Mouse (Mus musculus) E14TG2a.4 (cell line): ENCODE data around the gene Arid5a.

ENCODE experiments used
- H3K27me3 ChIP-seq: 2 replicates; pipeline ENCODE4 v1.6.1; 2014; ENCODE audit warnings: low read length, control low read depth; ENCODE audit not compliant: insufficient read depth
- H3K36me3 ChIP-seq: 2 replicates; pipeline ENCODE4 v1.6.1; 2014; ENCODE audit warnings: low read length, control low read depth; ENCODE audit not compliant: insufficient read depth
- H3K4me1 ChIP-seq: replicated peaks from 2 replicates; pipeline ENCODE4 v1.6.1; 2014; ENCODE audit warnings: low read depth, low read length, control low read depth
- H3K4me3 ChIP-seq: replicated peaks from 2 replicates; pipeline ENCODE4 v1.5.1; 2014; ENCODE audit warnings: mild to moderate bottlenecking, low read length
- H3K9me3 ChIP-seq: 2 replicates; pipeline ENCODE4 v1.6.1; 2014; ENCODE audit warnings: low read length, control low read depth
- CTCF ChIP-seq: conservative IDR thresholded peaks from 2 replicates; pipeline ENCODE4 v1.5.1; 2014; ENCODE audit warnings: low read length
- NANOG ChIP-seq: IDR thresholded peaks from 2 replicates; pipeline ENCODE4 v1.6.1; 2014; ENCODE audit warnings: borderline replicate concordance, low read length, mixed read lengths
- POU5F1 ChIP-seq: IDR thresholded peaks from 2 replicates; pipeline ENCODE4 v1.6.1; 2014; ENCODE audit warnings: low read length, borderline replicate concordance

Gene Arid5a

DNA sequence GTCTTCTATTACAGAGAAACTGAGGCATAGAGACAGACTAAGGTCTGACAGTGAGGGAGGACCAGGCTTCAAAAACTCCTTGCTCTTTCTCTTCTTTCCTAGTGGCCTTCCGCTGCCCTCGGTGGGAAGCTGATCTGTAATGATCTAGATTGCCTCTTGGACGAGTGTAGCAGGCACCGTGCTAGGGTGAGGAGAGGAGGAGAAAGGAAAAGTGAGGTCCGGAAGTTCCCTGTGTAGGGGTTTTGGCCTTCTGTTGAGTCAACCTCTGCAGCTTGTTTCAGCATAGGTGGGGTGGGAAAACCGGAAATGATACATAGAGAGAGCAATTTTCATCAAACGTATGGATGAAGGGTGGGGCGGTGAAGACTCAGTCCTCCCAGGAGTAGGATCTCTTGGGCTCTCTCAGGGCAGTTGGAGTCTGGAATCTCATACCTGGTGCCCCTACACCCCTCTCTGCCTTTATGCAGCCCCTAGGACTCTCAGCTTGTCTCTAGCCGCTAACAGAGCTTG is 1.5 kb downstream of the Arid5a start:
- H3K9me3 ChIP-seq: no peaks in the 10 kb centered on the region
- H3K4me3 ChIP-seq: peak overlapping the region; percentile 86; the same call in 1 of the 2 replicates
- H3K36me3 ChIP-seq: peaks cover 7% of the 10 kb centered on the region
- H3K4me1 ChIP-seq: peaks cover 42% of the 10 kb centered on the region
- peaks cover 39% of the 10 kb centered on the region for H3K27me3 ChIP-seq
- TF ChIP-seq CTCF: no peak
- no peak for TF ChIP-seq POU5F1
- no peak for TF ChIP-seq NANOG

DNA sequence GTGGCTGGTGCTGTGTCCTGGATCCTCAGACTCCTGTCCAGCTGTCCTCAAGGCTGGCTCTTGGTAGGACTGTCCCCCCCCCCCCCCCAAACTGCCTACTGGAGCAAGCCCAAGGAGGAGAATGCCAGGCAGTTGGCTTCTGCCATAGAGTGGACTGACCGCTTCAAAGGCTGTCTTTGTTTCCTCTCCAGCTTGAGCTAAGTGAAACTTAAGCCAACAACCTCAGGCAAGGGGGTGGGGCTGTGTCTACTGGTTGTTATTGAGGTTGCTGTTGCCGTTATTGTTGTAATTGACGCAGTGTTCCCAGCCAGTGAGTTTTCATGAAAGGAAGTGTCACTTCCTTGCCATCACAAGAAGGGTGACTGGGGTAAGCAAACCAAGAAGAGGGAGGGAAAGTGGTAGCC is 2.0 kb downstream of the Arid5a start:
- Histone ChIP-seq H3K4me1 (peaks cover 46% of the 10 kb centered on the region), H3K4me3 (no peak overlapping the region), H3K36me3 (peaks cover 7% of the 10 kb centered on the region), H3K27me3 (peaks cover 34% of the 10 kb centered on the region), H3K9me3 (no peaks in the 10 kb centered on the region)
- TF ChIP-seq NANOG (no peak), CTCF (no peak), POU5F1 (no peak)

DNA sequence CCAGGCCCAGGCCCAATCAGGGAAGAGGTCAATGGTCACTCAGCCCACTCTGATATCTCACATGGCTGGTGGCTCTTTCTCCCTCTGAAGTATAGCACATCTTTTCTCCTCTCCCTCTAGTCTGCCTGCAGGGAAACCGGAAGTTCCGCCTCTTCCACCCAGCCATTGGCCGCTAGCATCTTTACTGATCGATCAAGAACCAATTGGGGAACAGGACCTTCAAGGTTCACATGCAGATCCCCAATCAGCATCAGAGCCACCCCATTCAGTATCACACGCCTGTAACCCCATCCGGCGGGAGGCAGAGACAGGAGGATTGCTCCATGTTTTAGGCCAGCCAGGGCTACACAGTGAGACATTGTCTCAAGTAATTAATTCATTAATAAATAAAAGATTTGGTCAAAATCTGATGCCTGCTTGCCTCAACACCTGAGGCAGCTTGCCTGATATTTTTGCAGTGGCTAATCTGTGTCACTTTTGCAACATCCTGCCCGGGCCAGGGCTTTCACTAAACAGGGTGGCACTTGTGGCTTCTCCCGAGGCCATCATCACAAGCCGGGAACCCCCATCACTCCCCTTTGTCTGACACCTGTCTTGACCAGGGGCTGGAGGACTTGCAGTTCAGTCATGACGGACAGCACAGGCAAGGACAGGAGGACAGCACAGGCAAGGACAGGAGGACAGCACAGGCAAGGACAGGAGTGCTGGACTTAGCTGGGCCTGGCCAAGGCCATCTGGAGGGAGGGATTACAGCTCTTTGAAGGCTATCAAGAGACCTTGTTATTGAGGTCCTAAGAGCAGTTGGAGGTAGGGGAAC is 7.6 kb downstream of the Arid5a start:
- Histone ChIP-seq H3K36me3 (peaks cover 30% of the 10 kb centered on the region), H3K4me3 (peak overlapping the region; percentile 88), H3K9me3 (no peaks in the 10 kb centered on the region), H3K4me1 (peaks cover 59% of the 10 kb centered on the region), H3K27me3 (peaks cover 2% of the 10 kb centered on the region)
- TF ChIP-seq CTCF (no peak), NANOG (no peak), POU5F1 (no peak)

GRCm38 (mm10) chr1:36315776-36316100 is 8.2 kb downstream of the Arid5a start:
- Histone ChIP-seq H3K4me1 (peaks cover 58% of the 10 kb centered on the region), H3K36me3 (peaks cover 35% of the 10 kb centered on the region), H3K9me3 (no peaks in the 10 kb centered on the region), H3K4me3 (peak overlapping the region; percentile 88), H3K27me3 (no peaks in the 10 kb centered on the region)
- TF ChIP-seq POU5F1: no peak
- TF ChIP-seq CTCF: no peak
- TF ChIP-seq NANOG: no peak

- no peak for TF ChIP-seq POU5F1
- no peak for TF ChIP-seq CTCF
- no peak for TF ChIP-seq NANOG
- no peak overlapping the region for H3K4me3 ChIP-seq
- H3K36me3 ChIP-seq: peaks cover 34% of the 10 kb centered on the region
- H3K9me3 ChIP-seq: no peaks in the 10 kb centered on the region
- H3K4me1 ChIP-seq: peaks cover 36% of the 10 kb centered on the region
- H3K27me3 ChIP-seq: no peaks in the 10 kb centered on the region
Measured at GRCm38 (mm10) chr1:36321164-36321563, 13.6 kb downstream of the Arid5a start.

DNA sequence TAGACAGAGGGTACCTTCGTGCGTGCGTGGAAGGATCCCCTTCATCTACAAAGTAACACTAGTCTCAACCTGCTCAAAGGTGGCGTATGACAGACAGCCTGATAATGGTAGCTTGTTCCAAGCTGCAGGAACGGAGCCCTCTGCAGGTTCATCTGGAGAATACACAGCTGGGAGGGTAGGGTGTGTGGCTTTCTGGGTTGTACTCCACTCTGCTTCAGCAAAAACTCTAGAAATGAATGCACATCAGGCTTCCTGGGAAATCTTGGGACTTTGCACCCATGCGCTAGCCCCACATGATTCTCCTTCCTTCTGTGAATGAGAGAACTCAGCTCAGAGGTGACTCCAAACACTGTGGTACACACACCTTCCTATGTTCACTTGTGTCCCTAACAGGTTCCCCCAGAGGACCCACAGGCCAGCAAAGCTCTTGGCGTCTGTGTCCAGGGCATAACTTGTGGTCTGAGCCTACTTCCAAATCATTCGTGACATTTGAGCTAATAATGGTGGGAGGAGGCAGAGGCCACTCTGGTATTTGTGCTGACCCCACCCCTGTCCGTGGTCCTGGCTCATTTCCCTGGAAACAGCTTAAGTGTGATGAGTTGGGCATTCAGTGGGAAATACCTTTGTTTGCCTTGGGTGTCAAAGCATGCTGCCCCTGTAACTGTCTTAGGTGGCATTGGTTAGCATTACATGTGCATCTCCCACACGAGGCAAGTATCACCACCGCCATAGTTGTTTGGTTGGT is 14.5 kb downstream of the Arid5a start:
- TF ChIP-seq NANOG: no peak
- no peak for TF ChIP-seq POU5F1
- peak; percentile 34; the same call in 1 of the 2 replicates for TF ChIP-seq CTCF
- H3K36me3 ChIP-seq: peaks cover 34% of the 10 kb centered on the region
- no peak overlapping the region for H3K4me3 ChIP-seq
- peaks cover 28% of the 10 kb centered on the region for H3K4me1 ChIP-seq
- H3K9me3 ChIP-seq: no peaks in the 10 kb centered on the region
- H3K27me3 ChIP-seq: no peaks in the 10 kb centered on the region

GRCm38 (mm10) chr1:36323076-36323475 is 15.5 kb downstream of the Arid5a start:
- Histone ChIP-seq H3K9me3 (no peaks in the 10 kb centered on the region), H3K4me3 (no peak overlapping the region), H3K27me3 (no peaks in the 10 kb centered on the region), H3K36me3 (peaks cover 38% of the 10 kb centered on the region), H3K4me1 (peaks cover 17% of the 10 kb centered on the region)
- TF ChIP-seq NANOG: no peak

GRCm38 (mm10) chr1:36323746-36324448 is 16.4 kb downstream of the Arid5a start:
- H3K27me3 ChIP-seq: no peaks in the 10 kb centered on the region
- H3K4me3 ChIP-seq: no peak overlapping the region
- H3K9me3 ChIP-seq: no peaks in the 10 kb centered on the region
- TF ChIP-seq POU5F1 (no peak), CTCF (peak; percentile 34), NANOG (peak; percentile 44; the same call in 1 of the 2 replicates)
- peaks cover 31% of the 10 kb centered on the region for H3K36me3 ChIP-seq
- H3K4me1 ChIP-seq: peaks cover 9% of the 10 kb centered on the region; the same call in 1 of the 2 replicates
